Mouse (Mus musculus) kidney, adult 8-10 months (tissue): ENCODE data around the gene Olfr686.

Source experiments
- DNase-seq, 2 experiments: peaks; one replicate each; pipeline ENCODE4 v3.0.0; 2022

The Olfr686 gene

DNA sequence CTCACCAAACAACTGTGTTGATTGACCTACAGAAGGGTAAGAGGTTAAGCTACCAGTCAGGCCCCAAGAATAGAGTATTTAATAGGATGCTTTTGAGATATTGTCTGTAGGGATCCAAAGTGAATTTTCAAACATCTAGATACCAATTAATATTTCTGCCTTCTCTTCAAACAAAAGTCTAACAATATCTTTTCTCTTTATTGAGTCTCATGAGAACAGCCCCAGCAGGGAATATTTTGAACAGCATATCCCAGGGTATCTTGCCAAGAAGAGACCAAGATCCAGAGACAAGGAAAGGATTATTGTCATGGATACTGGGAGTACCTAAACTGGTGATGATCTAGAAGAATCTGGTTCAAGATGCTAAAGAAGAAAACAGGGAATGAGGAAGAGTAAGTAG, at the start of gene Olfr686:
TSS of gene Olfr686 (minus strand) at position 101 of the 400 bp plus-strand sequence.
- no peak for DNase-seq

DNA sequence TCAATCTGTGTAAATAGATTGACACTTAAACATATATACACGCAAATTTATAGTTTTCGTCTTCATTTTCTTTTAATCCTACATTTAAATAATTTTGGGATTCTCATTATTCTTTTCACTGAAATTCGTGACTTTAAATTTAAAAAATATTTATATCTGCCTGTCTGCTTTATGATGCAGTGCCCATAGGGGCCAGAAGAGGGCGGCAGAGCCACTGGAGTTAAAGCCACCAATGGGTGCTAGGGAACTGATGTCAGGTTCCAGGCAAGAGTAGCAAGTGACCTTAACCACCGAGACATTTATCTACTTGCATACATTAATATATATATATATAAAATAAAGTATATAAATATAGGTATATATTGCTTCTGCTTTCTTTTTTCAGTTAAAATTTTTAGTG, 49.4 kb upstream of the Olfr686 start:
- peak in 1 of 2 experiments; percentile 49 for DNase-seq

DNA sequence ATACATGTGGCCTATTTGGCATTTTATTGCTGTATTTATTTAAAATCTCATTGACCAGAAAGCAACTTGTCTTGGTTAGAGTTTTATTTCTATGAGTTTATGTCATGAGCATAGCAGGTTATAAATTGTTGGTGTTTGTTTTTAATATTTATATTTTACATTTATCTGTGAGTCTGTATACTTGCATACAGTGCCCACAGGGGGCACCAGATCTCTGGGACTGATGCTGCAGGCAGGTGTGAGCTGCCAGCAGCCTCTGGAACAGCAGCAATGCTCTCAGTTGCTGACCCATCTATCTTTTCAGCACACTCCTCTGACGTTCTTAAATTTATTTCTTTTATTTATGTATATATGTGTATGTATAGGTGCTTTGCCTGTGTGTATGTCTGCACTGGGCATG, 40.9 kb upstream of the Olfr686 start:
- DNase-seq, result no peak

DNA sequence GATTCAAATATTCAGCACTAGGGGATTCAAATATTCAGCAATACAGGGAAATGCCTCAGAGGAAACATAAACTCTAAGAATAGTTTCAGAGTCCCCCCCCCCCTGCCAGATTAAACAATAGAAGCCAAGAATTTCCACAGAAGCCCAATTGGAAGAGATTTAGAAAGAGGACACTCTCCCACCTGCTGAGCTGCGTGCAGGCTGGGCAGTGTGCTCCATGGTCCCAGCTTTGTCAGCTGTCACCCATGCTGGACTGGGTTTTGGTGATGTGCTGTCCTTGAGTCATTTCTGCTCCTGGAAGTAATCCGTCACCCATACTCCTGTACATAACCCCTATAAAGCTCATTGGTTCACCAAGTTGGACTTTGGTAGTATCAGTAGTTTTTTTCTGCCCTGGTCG, 40.4 kb upstream of the Olfr686 start:
- DNase-seq, result peak in 1 of 2 experiments; percentile 10

DNA sequence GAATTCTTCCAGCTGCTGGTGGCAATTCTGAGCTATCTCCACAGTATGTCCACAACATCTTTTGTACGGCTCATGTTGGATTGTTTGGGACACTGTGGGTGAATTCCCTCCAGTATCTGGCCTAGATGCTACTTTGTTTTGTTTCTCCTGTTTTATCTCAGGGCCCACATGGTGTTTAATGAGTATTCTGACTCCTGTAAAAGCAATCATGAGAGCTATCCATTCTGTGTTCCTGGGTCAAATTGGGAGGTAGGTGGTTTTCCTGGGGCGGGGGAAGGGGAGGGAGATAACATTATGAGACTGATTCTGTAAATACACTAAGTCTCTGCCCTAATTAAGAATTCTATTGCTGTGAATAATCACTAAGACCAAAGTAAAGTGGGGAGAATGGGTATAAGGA, 22.1 kb upstream of the Olfr686 start:
- DNase-seq, result no peak

DNA sequence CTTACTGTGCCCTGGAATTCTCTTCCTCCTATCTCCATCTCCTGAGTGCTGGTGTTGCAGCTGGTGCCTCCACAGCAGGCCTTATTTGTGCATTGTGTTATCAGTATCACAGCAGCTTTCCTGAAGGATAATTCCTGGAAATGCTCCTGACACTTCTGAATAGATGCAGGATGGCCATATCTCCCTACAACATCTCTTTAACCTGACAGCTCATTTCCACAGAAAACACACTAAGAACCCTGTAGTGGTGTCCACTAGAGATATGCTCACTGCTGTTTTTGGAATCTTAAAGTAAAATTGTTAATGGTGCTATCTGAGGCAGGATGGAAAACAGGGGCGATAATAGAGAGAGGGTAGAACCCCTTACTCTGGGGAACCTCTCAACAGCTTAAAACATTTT, 20.9 kb upstream of the Olfr686 start:
- peak; percentile 21 to 71 for DNase-seq

DNA sequence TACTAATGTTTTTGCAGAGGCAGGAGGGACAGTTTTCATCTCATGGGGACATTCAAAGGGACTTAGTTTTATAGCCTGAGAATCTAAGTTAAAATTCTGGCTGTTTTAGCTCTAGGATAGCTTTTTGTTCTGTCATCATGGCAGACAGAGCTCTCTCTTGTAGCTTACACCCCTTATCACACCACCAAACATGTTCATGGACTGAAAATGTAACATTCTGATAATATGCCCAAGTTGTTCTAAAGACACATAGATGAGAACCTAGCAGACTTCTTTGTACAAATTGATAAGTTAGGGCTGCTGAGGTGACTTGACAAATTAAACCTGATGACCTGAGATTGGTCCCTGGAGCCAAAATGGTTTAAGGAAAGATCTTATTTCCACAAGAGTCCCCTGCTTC, 19.4 kb upstream of the Olfr686 start:
- DNase-seq, result no peak

DNA sequence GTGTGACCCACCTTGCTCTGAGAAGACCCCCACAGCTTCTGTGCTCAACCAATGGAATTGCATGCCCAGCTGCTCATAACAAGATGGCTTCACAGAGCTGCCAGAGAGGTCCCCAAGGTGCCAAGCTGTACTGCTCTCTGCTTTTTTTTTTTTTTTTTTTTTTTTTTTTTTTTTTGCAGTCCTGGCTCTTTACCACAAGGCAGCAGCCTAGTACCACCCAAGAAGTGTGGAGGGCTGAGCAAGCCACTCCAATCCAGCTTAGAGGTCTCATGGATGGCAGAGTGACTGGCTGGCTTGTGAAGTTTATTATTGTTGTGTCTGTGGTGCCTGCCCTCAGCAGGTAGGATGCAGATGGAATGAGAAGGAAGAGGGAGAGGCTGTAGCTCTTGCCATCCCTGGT, 18.8 kb upstream of the Olfr686 start:
- DNase-seq, result no peak

DNA sequence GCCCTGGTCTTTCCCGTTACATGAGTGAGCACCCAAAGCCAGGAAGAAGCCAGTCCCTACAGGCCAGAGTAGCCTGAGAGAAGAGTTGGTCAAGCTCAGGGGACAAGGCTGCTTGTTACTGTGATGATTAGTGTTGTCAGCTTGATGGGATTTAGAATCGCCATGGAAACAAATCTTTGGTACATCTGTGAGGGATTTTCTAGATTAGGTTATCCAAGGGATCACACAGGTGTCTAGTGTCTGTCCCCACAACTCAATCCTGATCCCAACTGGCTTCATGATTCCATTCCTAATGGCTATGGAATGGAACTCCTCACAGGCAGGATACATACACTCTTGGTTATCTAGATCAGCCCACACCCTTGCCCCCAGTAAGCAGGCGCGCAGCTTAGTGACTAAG, 11.0 kb upstream of the Olfr686 start:
- no peak for DNase-seq

DNA sequence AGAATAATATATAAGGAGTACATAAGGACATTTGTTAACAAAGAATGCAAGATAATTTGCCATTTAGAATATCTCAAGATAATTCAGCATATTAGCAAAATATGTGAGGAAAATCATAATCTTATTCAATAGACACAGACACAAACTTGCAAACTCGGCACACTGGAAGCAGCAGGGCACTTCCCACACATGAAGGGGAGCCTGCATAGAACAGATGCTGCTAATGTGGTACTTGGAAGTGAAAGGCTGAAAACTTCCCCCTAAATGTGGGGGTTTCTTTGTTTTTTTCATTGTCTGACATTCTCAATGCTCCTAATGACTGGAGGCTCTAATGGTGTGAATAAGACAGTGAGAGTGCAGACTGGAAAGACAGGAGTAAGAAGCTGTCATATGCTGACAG, 7.5 kb upstream of the Olfr686 start:
- no peak for DNase-seq

DNA sequence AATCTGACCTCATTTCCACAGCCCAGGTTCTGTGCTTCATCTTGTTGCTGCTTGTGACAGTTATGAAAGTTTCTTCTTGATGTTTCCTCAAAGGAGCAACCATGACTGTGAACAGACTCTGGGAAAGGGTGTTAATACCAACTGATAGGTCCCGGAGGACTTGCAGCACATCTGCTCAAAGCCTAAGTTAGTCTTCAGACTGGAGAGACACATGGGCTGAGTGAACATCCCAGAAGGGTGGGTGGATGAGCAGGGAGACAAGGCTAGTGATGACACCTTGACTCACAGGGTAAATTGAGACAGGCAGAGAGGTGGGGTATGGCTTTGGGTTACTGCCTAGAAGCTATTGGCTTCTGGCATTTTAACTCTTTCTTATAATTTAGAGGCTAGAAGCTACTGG, 21.4 kb downstream of the Olfr686 start, which contains the start of gene Olfr685:
TSS of gene Olfr685 (minus strand) at position 101 of the 400 bp plus-strand sequence.
- DNase-seq, result no peak

DNA sequence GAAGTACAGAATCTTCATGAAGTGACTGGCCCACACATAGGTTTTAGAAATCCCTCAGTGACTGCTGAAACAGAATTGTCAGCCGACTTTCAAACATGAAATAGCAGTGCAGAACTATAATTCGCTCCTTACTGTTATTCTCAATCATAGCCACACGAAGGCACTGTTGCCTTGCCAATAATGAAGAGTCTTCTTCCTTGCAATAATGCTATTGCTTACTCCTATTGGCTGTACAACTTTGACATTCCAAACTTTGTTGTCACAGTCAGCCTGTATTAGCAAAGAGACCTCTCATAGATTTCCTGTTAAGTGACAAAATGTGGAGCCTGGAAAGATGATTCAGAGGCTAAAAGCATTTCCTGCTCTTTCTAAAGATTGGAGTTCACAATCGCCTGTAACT, 36.5 kb downstream of the Olfr686 start:
- peak; percentile 2 to 11 for DNase-seq

DNA sequence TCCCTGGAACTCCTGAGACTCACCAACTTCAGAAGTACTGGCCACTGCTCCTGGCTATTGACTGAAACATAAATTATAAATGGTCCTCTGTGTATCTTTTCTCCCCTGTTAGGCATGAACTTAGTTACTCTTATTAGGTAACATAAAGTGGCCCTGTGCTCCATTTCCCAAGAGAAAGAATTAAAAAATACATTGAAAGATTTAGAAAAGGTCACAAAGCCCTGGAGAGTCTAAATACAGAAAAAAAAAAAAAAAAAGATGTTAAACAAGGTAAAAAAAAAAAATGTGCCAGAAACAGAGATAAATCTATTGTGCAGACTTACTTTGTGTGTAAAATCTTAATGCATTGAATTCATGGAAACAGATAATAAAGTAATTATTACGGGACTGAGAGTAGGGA, 43.7 kb downstream of the Olfr686 start, which contains the start of gene Olfr684:
TSS of gene Olfr684 (minus strand) at position 101 of the 400 bp plus-strand sequence.
- no peak for DNase-seq
